Mouse (Mus musculus): ENCODE measurements around the gene Fosb. TPM values are rescaled to one million over a fixed set of nuclear protein-coding genes. Genes with fewer than 3 reads are reported as not detected.

The Fosb gene
- polyA plus RNA-seq, 1 experiment from 2014 or later = not detected

DNA sequence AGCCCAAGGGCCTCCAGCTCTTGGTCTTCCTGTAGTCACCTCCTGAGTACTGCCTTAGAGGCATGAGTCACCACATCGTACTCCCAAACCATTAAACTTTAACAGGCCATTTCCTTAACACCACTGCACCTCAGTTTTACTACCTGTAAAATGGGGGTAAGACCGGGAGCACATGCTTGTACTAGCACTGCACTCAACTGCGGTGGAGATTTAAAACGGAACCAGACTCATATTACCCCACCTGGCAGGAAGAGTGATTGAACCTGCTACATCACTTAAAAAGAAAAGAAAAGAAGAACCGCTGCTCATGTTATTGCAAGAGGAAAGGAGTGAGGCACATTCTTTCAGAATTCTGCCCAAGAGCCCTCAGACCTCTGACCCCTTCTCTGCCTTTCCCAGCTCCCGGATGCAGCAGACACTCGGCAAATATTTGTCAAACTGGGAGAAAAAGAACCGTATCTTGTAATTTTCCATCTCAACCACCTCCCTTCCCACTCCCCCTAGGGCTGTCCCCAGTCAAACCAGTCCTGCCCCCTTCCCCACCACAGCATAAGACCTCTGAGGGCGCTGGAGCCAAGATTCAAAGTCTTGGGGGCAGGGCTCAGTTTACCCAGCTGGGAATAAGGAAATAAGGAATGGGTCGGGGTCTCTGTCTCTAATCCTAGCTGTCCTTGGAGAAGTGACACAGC is 40.7 kb downstream of the Fosb start:
- Histone ChIP-seq H3K9me3 (ENCODE audit: control insufficient read depth, low read length) (no peaks in the 10 kb centered on the region), H3K4me1 (ENCODE audit: control insufficient read depth, insufficient read depth, low read length) (peaks cover 19% of the 10 kb centered on the region), H3K9ac (replicated peaks; ENCODE audit: low read depth, low read length) (peak overlapping the region; percentile 41), H3K36me3 (ENCODE audit: control insufficient read depth, insufficient read depth, low read length) (peaks cover 5% of the 10 kb centered on the region; the same call in 1 of the 2 replicates), H3K27ac (ENCODE audit: low read depth, low read length) (peak overlapping the region; percentile 34; the same call in 1 of the 2 replicates), H3K4me2 (ENCODE audit: low read depth, low read length) (peak overlapping the region; percentile 94), H3K4me3 (ENCODE audit: low read depth, low read length) (peak overlapping the region; percentile 89), H3K27me3 (ENCODE audit: control insufficient read depth, insufficient read depth, low read length) (no peaks in the 10 kb centered on the region)
- WGBS = 53% methylated on average over 10 of the region's 10 CpGs
- no peak for ATAC-seq (ENCODE audit: low read depth)

DNA sequence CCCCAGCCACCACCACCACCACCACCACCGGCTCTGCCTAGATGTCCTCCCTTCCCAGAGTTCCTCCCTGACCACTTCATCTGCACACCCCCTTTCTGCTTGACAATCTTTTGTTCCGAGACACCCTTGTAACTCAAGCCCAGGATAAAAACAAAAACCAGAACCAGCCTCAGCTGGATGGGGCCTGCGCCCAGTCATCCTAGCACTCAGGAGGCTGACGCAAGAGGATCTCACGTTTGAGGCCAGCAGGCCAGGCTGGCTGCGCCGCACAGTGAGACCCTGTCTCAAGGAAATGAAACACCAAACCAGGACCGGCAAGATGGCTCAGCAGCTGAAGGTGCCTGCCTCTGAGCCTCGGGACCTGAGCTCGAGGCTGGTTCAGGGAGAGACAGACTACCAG is 42.8 kb downstream of the Fosb start:
- WGBS = 82% methylated on average over 10 of the region's 10 CpGs
- Histone ChIP-seq H3K4me1 (ENCODE audit: control insufficient read depth, insufficient read depth, low read length) (peaks cover 16% of the 10 kb centered on the region), H3K4me2 (ENCODE audit: low read depth, low read length) (no peak overlapping the region), H3K36me3 (ENCODE audit: control insufficient read depth, insufficient read depth, low read length) (peaks cover 6% of the 10 kb centered on the region; the same call in 1 of the 2 replicates), H3K4me3 (ENCODE audit: low read depth, low read length) (no peak overlapping the region), H3K9me3 (ENCODE audit: control insufficient read depth, low read length) (no peaks in the 10 kb centered on the region), H3K27ac (ENCODE audit: low read depth, low read length) (no peak overlapping the region), H3K27me3 (ENCODE audit: control insufficient read depth, insufficient read depth, low read length) (no peaks in the 10 kb centered on the region), H3K9ac (replicated peaks; ENCODE audit: low read depth, low read length) (no peak overlapping the region)
- no peak for ATAC-seq (ENCODE audit: low read depth)

DNA sequence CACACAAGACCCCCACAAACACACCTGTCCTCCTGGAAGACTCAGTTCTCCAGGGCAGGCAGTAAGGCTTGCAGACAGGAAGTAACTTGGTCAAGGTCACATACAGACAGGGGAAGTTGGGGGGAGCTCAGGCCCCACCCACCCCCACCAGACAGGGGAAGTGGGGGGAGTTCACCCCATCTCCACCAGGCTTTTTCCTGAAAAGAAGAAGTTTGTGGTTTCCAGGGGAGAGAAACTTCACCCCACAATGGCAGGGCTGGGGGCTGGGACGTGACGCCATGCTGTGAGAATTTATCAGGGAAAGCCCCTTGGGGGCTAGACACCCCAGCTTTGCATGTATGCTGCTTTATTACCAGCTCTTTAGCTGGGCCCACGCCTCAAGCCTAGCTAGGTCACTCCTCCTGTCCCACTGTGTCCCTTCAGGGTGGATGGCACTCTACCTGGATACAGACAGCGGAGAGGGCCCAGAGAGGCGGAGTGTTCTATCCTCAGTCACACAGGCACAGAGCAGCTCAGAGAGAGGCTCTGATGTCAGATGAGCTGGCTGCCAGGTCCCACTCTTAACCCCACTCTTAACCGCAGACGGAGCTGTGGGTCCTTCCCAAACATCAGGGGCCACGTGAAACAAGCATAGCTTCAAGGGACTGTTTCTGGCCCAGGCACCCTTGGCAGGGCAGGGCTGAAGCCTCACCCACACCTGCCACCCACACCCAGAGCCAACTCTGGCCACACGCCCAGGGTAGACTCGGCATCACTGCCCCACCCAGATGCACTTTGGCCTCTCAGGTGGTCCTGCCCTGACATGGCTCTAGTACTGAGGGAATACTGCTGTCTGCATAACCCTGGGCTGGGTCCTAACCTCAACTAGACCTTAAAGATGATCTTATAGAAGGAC is 43.7 kb downstream of the Fosb start:
- H3K9ac ChIP-seq (replicated peaks; ENCODE audit: low read depth, low read length) = no peak overlapping the region
- peaks cover 11% of the 10 kb centered on the region; the same call in 1 of the 2 replicates for H3K36me3 ChIP-seq (ENCODE audit: control insufficient read depth, insufficient read depth, low read length)
- 86% methylated on average over 10 of the region's 10 CpGs for WGBS
- no peaks in the 10 kb centered on the region for H3K27me3 ChIP-seq (ENCODE audit: control insufficient read depth, insufficient read depth, low read length)
- no peak overlapping the region for H3K27ac ChIP-seq (ENCODE audit: low read depth, low read length)
- no peak for ATAC-seq (ENCODE audit: low read depth)
- no peaks in the 10 kb centered on the region for H3K9me3 ChIP-seq (ENCODE audit: control insufficient read depth, low read length)
- peaks cover 16% of the 10 kb centered on the region for H3K4me1 ChIP-seq (ENCODE audit: control insufficient read depth, insufficient read depth, low read length)
- no peak overlapping the region for H3K4me3 ChIP-seq (ENCODE audit: low read depth, low read length)
- H3K4me2 ChIP-seq (ENCODE audit: low read depth, low read length) = no peak overlapping the region

DNA sequence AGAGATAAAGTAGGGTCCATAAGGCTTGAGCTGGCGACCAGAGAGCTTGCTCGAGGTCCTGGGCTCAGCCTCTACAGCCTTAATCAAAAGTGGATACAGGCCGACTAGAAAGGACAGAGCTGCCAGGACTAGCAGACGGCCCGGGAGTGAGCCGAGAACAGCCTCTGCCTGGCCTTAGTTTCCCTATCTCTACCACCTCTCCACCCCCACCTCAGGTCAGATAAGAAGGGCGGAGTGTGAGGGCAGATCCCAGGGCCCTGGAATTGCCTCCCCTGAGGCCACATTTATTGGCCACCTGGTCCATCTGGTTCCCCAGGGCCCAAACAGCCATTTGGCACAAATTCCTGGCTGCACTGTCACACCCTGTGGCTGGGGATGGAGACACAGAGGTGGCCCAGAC is 44.7 kb downstream of the Fosb start:
- Histone ChIP-seq H3K4me2 (ENCODE audit: low read depth, low read length) (no peak overlapping the region), H3K4me3 (ENCODE audit: low read depth, low read length) (no peak overlapping the region), H3K4me1 (ENCODE audit: control insufficient read depth, insufficient read depth, low read length) (peaks cover 9% of the 10 kb centered on the region), H3K27me3 (ENCODE audit: control insufficient read depth, insufficient read depth, low read length) (no peaks in the 10 kb centered on the region), H3K9ac (replicated peaks; ENCODE audit: low read depth, low read length) (no peak overlapping the region), H3K9me3 (ENCODE audit: control insufficient read depth, low read length) (no peaks in the 10 kb centered on the region), H3K36me3 (ENCODE audit: control insufficient read depth, insufficient read depth, low read length) (peaks cover 20% of the 10 kb centered on the region), H3K27ac (ENCODE audit: low read depth, low read length) (no peak overlapping the region)
- 80% methylated on average over 7 of the region's 7 CpGs for WGBS
- ATAC-seq (ENCODE audit: low read depth) = no peak

DNA sequence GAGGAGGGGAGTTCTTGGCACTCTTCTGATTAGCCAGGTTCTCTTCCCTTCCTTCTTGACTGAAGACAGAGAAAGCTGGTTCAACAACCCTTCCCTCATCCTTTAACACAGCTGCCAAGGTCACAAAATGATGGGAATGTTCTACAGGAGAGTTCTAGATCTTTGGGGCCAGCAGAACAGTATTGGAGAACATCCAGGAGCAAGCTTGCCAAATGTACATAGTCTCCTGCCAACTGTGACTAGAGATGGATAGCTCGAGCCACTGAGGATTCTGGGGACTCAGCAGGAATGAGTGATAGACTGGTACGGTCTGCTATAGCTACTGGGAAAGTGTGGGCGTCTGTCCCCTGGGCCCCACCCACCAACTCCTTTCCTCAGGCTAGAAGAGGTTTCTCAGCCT is 51.5 kb downstream of the Fosb start:
- Histone ChIP-seq H3K9me3 (ENCODE audit: control insufficient read depth, low read length) (no peaks in the 10 kb centered on the region), H3K4me1 (ENCODE audit: control insufficient read depth, insufficient read depth, low read length) (no peaks in the 10 kb centered on the region), H3K36me3 (ENCODE audit: control insufficient read depth, insufficient read depth, low read length) (peaks cover 41% of the 10 kb centered on the region), H3K27ac (ENCODE audit: low read depth, low read length) (no peak overlapping the region), H3K4me3 (ENCODE audit: low read depth, low read length) (no peak overlapping the region), H3K9ac (replicated peaks; ENCODE audit: low read depth, low read length) (no peak overlapping the region), H3K27me3 (ENCODE audit: control insufficient read depth, insufficient read depth, low read length) (no peaks in the 10 kb centered on the region), H3K4me2 (ENCODE audit: low read depth, low read length) (no peak overlapping the region)
- no peak for ATAC-seq (ENCODE audit: low read depth)
- WGBS = 83% methylated on average over 3 of the region's 3 CpGs

DNA sequence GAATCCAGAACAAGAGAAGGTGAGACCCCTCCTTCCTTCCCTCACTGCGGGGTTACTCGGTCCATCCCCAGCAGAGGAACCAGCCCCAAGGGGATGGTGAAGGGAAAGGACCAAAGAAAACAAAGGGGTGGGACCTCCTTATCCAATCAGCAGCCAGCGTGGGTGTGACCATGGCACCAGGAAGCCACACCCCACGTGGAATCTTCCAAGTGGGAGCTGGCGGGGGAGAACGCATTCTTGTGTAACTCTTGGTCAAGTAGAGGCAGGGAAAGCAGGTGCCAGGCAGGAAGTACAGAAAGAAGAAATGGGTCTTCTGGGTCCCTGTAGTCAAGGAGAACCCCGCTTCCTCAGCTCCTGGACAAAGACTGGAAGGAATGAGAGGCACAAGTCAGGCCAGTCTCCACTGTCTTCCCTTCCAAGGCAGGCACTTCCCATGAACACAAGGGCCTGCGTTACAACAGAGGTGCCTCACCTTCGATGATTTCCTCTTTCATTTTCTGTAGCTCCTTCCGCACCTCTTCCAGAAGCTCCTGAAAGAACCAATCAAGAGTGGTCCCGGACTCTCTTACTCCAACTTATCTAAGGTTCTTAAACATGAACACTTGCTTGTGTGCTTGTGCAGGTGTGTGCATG is 52.3 kb downstream of the Fosb start:
- no peak overlapping the region for H3K9ac ChIP-seq (replicated peaks; ENCODE audit: low read depth, low read length)
- H3K27ac ChIP-seq (ENCODE audit: low read depth, low read length) = no peak overlapping the region
- peaks cover 41% of the 10 kb centered on the region for H3K36me3 ChIP-seq (ENCODE audit: control insufficient read depth, insufficient read depth, low read length)
- H3K4me3 ChIP-seq (ENCODE audit: low read depth, low read length) = no peak overlapping the region
- H3K4me1 ChIP-seq (ENCODE audit: control insufficient read depth, insufficient read depth, low read length) = no peaks in the 10 kb centered on the region
- H3K27me3 ChIP-seq (ENCODE audit: control insufficient read depth, insufficient read depth, low read length) = no peaks in the 10 kb centered on the region
- WGBS = 36% methylated on average over 11 of the region's 11 CpGs
- H3K9me3 ChIP-seq (ENCODE audit: control insufficient read depth, low read length) = no peaks in the 10 kb centered on the region
- ATAC-seq (ENCODE audit: low read depth) = peak; percentile 65; the same call in 1 of the 2 replicates
- no peak overlapping the region for H3K4me2 ChIP-seq (ENCODE audit: low read depth, low read length)

DNA sequence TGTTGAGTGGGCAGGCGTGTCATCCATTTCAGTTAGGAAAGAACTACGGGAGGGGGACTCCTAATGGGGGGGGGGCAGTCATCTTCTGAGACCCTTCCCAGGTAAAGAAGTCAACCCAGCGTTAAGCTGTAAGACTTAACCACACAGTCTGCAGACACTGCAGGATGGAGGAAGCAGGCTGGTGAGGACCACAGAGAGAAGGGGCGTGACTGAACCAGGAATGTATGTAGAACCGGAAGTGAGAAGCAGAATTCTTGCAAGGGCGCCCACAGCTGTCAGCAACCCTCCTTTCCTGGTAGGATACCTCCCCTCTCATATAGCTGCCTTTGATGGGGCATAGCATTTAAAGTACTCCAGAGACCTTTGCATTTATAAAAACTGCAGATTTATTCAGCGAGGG is 53.3 kb downstream of the Fosb start:
- no peak for ATAC-seq (ENCODE audit: low read depth)
- Histone ChIP-seq H3K9ac (replicated peaks; ENCODE audit: low read depth, low read length) (no peak overlapping the region), H3K27ac (ENCODE audit: low read depth, low read length) (no peak overlapping the region), H3K27me3 (ENCODE audit: control insufficient read depth, insufficient read depth, low read length) (no peaks in the 10 kb centered on the region), H3K4me3 (ENCODE audit: low read depth, low read length) (no peak overlapping the region), H3K4me1 (ENCODE audit: control insufficient read depth, insufficient read depth, low read length) (no peaks in the 10 kb centered on the region), H3K4me2 (ENCODE audit: low read depth, low read length) (no peak overlapping the region), H3K36me3 (ENCODE audit: control insufficient read depth, insufficient read depth, low read length) (peaks cover 35% of the 10 kb centered on the region), H3K9me3 (ENCODE audit: control insufficient read depth, low read length) (no peaks in the 10 kb centered on the region)
- WGBS = 91% methylated on average over 7 of the region's 7 CpGs

DNA sequence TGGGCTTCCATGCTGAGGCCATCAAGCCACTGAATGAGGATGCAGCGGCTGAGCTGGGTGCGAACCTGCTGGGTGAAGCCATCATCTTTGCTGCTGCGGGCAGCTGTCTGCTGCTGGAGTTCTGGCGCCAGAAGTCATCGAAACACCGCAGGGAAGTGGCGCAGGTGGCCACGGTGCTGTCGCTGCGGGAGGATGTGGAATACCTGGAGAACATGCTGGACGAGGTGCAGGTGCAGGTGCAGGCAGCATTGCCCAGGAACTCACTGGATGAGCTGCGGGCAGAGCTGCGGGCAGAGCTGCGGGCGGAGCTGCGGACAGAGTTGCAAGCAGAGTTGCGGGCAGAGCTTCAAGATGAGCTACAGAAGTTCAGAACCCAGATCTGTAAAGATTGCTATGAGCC is 54.5 kb downstream of the Fosb start:
- WGBS = 85% methylated on average over 17 of the region's 17 CpGs
- H3K9me3 ChIP-seq (ENCODE audit: control insufficient read depth, low read length) = no peaks in the 10 kb centered on the region
- peaks cover 27% of the 10 kb centered on the region for H3K36me3 ChIP-seq (ENCODE audit: control insufficient read depth, insufficient read depth, low read length)
- no peaks in the 10 kb centered on the region for H3K4me1 ChIP-seq (ENCODE audit: control insufficient read depth, insufficient read depth, low read length)
- no peak overlapping the region for H3K27ac ChIP-seq (ENCODE audit: low read depth, low read length)
- no peak for ATAC-seq (ENCODE audit: low read depth)
- H3K27me3 ChIP-seq (ENCODE audit: control insufficient read depth, insufficient read depth, low read length) = no peaks in the 10 kb centered on the region
- H3K4me2 ChIP-seq (ENCODE audit: low read depth, low read length) = no peak overlapping the region
- no peak overlapping the region for H3K9ac ChIP-seq (replicated peaks; ENCODE audit: low read depth, low read length)
- H3K4me3 ChIP-seq (ENCODE audit: low read depth, low read length) = no peak overlapping the region

DNA sequence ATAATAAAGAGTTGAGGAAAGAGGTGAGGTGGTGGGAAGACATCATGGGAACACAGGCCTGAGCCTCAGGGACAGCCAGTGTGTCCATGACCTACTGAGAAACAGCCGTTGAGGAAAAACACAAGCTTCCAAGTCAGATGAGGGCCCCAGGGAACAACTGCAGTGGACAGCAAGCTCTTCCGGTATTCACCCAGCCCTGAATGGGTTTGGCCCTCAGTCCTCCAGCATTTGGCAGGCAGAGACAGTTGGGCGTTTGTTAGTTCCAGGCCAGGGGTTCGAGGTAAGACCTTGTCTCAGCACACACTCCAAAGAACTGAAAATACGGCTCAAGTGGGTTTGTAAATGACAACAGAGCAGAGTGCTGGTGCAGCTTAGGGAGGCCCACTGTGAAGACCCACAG is 56.4 kb downstream of the Fosb start:
- peaks cover 11% of the 10 kb centered on the region; the same call in 1 of the 2 replicates for H3K36me3 ChIP-seq (ENCODE audit: control insufficient read depth, insufficient read depth, low read length)
- no peak overlapping the region for H3K27ac ChIP-seq (ENCODE audit: low read depth, low read length)
- no peaks in the 10 kb centered on the region for H3K27me3 ChIP-seq (ENCODE audit: control insufficient read depth, insufficient read depth, low read length)
- no peak overlapping the region for H3K4me2 ChIP-seq (ENCODE audit: low read depth, low read length)
- no peak overlapping the region for H3K9ac ChIP-seq (replicated peaks; ENCODE audit: low read depth, low read length)
- no peak overlapping the region for H3K4me3 ChIP-seq (ENCODE audit: low read depth, low read length)
- 73% methylated on average over 5 of the region's 5 CpGs for WGBS
- H3K4me1 ChIP-seq (ENCODE audit: control insufficient read depth, insufficient read depth, low read length) = no peaks in the 10 kb centered on the region
- H3K9me3 ChIP-seq (ENCODE audit: control insufficient read depth, low read length) = no peaks in the 10 kb centered on the region
- ATAC-seq (ENCODE audit: low read depth) = no peak
